Mouse (Mus musculus) C2C12 (cell line): Measurements from ENCODE around the gene Zc3hav1l. TPM values are rescaled to one million over a fixed set of nuclear protein-coding genes. Genes with fewer than 3 reads are reported as not detected.

Source experiments
- H3K27me3 ChIP-seq: one replicate; pipeline ENCODE4 v1.6.1; 2011; ENCODE audit not compliant: control insufficient read depth, insufficient read depth, insufficient read length
- H3K36me3 ChIP-seq: one replicate; pipeline ENCODE4 v1.6.1; 2011; ENCODE audit not compliant: control insufficient read depth, insufficient read depth
- H3K4me3 ChIP-seq: one replicate; pipeline ENCODE4 v1.5.1; 2011; ENCODE audit warnings: mild to moderate bottlenecking, control low read depth; ENCODE audit not compliant: poor library complexity, insufficient read depth, severe bottlenecking
- H3K79me2 ChIP-seq: one replicate; pipeline ENCODE4 v1.6.1; 2011; ENCODE audit not compliant: control insufficient read depth, insufficient read depth
- H3K79me3 ChIP-seq: one replicate; pipeline ENCODE4 v1.6.1; 2011; ENCODE audit warnings: low read depth, control low read depth
- H3ac ChIP-seq: one replicate; pipeline ENCODE3; 2011; ENCODE audit warnings: low read depth; ENCODE audit not compliant: control insufficient read depth, insufficient read length
- CEBPB ChIP-seq: IDR thresholded peaks from one replicate; pipeline ENCODE4 v1.6.1; 2011; ENCODE audit warnings: low read depth, mild to moderate bottlenecking, control low read depth, moderate library complexity
- CTCF ChIP-seq: IDR thresholded peaks from one replicate; pipeline ENCODE4 v1.5.1; 2011; ENCODE audit not compliant: control insufficient read depth, insufficient read depth, insufficient read length
- FOSL1 ChIP-seq: IDR thresholded peaks from one replicate; pipeline ENCODE4 v1.8.0; 2011; ENCODE audit warnings: mild to moderate bottlenecking, low read length; ENCODE audit not compliant: poor library complexity, insufficient read depth, severe bottlenecking
- MAX ChIP-seq: IDR thresholded peaks from one replicate; pipeline ENCODE4 v1.6.1; 2011; ENCODE audit warnings: mild to moderate bottlenecking, control low read depth
- MYOD1 ChIP-seq: IDR thresholded peaks from one replicate; pipeline ENCODE4 v1.6.1; 2011; ENCODE audit warnings: low read depth; ENCODE audit not compliant: control insufficient read depth, insufficient read length
- MYOG ChIP-seq: IDR thresholded peaks from one replicate; pipeline ENCODE4 v1.6.1; 2011; ENCODE audit not compliant: control insufficient read depth, insufficient read length; ENCODE audit errors: extremely low read depth
- USF1 ChIP-seq: IDR thresholded peaks from one replicate; pipeline ENCODE4 v1.6.1; 2011; ENCODE audit warnings: low read depth, mild to moderate bottlenecking, control low read depth, moderate library complexity
- long read RNA-seq, 2 experiments: library from polyadenylated mRNA; unstranded; transcript quantifications; one replicate each; pipeline ENCODE4 v2.0.0; 2019 to 2020
- polyA plus RNA-seq: library from polyadenylated mRNA; unstranded; fragments of >200 nt; fragmentation: generic; extraction: Trizol; gene quantifications from one replicate; pipeline ENCODE4 v1.2.1, GENCODE M21; 2012; ENCODE audit warnings: missing spikeins

Gene Zc3hav1l
- 1.7 TPM for polyA plus RNA-seq
- long read RNA-seq, experiment 1, partial matches to known transcripts = 0 of 2 reads
- long read RNA-seq, experiment 1, other reads (novel, unspliced or antisense) = 2 of 2 reads
- long read RNA-seq, experiment 2, partial matches to known transcripts = 0 of 2 reads
- long read RNA-seq, experiment 2, other reads (novel, unspliced or antisense) = 2 of 2 reads

- peak within 1 kb of the TSS; percentile 45 for H3K4me3 ChIP-seq
- H3K36me3 ChIP-seq = peaks cover 41% of the 10 kb centered on the region
- H3ac ChIP-seq = peak within 1 kb of the TSS; percentile 84
- H3K79me3 ChIP-seq = no peaks in the 10 kb centered on the region
- peaks cover 6% of the 10 kb centered on the region for H3K79me2 ChIP-seq
- no peaks in the 10 kb centered on the region for H3K27me3 ChIP-seq
- TF ChIP-seq CTCF (peak; percentile 0), MYOD1 (no peak), MAX (peak; percentile 87), FOSL1 (no peak)
These were observed at the start of gene Zc3hav1l for GRCm38 (mm10) chr6:38298761-38299401. Zc3hav1l (minus strand) TSS chr6:38299259.

- Histone ChIP-seq H3K36me3 (peaks cover 10% of the 10 kb centered on the region), H3ac (no peak overlapping the region), H3K4me3 (no peak overlapping the region), H3K79me2 (peaks cover 100% of the 10 kb centered on the region), H3K27me3 (no peaks in the 10 kb centered on the region), H3K79me3 (peaks cover 91% of the 10 kb centered on the region)
- TF ChIP-seq MYOG (no peak), USF1 (no peak), MYOD1 (no peak), CEBPB (no peak), MAX (no peak), FOSL1 (no peak), CTCF (no peak)
These were observed 48.8 kb upstream of the Zc3hav1l start for GRCm38 (mm10) chr6:38347875-38348274.

GRCm38 (mm10) chr6:38345796-38346195, 46.7 kb upstream of the Zc3hav1l start:
- peaks cover 81% of the 10 kb centered on the region for H3K79me3 ChIP-seq
- H3ac ChIP-seq = no peak overlapping the region
- H3K36me3 ChIP-seq = peaks cover 16% of the 10 kb centered on the region
- peaks cover 99% of the 10 kb centered on the region for H3K79me2 ChIP-seq
- H3K4me3 ChIP-seq = no peak overlapping the region
- no peaks in the 10 kb centered on the region for H3K27me3 ChIP-seq
- TF ChIP-seq CTCF = no peak
- TF ChIP-seq FOSL1 = no peak
- TF ChIP-seq MYOG = no peak

- H3K4me3 ChIP-seq = no peak overlapping the region
- peaks cover 15% of the 10 kb centered on the region for H3K36me3 ChIP-seq
- no peak overlapping the region for H3ac ChIP-seq
- peaks cover 91% of the 10 kb centered on the region for H3K79me2 ChIP-seq
- TF ChIP-seq CTCF (no peak), MYOG (no peak), MAX (no peak), USF1 (no peak), FOSL1 (no peak), MYOD1 (no peak), CEBPB (no peak)
- H3K79me3 ChIP-seq = peaks cover 65% of the 10 kb centered on the region
- H3K27me3 ChIP-seq = no peaks in the 10 kb centered on the region
These were observed 45.1 kb upstream of the Zc3hav1l start for GRCm38 (mm10) chr6:38344006-38344670.

GRCm38 (mm10) chr6:38343581-38343980, 44.5 kb upstream of the Zc3hav1l start:
- Histone ChIP-seq H3K36me3 (peaks cover 21% of the 10 kb centered on the region), H3K79me2 (peaks cover 86% of the 10 kb centered on the region), H3K27me3 (no peaks in the 10 kb centered on the region), H3ac (no peak overlapping the region), H3K4me3 (no peak overlapping the region), H3K79me3 (peaks cover 59% of the 10 kb centered on the region)
- TF ChIP-seq USF1 (no peak), MYOD1 (no peak), FOSL1 (no peak), MYOG (no peak), CTCF (no peak), CEBPB (no peak), MAX (no peak)

- TF ChIP-seq USF1 = no peak
- no peak for TF ChIP-seq CTCF
- no peak for TF ChIP-seq CEBPB
- TF ChIP-seq MYOG = no peak
- TF ChIP-seq FOSL1 = no peak
- TF ChIP-seq MYOD1 = no peak
- no peak for TF ChIP-seq MAX
- Histone ChIP-seq H3K27me3 (no peaks in the 10 kb centered on the region), H3K79me3 (peaks cover 52% of the 10 kb centered on the region), H3ac (no peak overlapping the region), H3K4me3 (no peak overlapping the region), H3K79me2 (peaks cover 76% of the 10 kb centered on the region), H3K36me3 (peaks cover 28% of the 10 kb centered on the region)
These were observed 43.6 kb upstream of the Zc3hav1l start for GRCm38 (mm10) chr6:38342666-38342992.
